Mouse (Mus musculus) brain, embryonic 14.5 days (tissue): Measurements from ENCODE around the gene Selenof.

Experiments
- CTCF ChIP-seq: fragments of 200-500 bp; IDR thresholded peaks from 2 replicates; pipeline ENCODE4 v1.5.1; 2012; ENCODE audit warnings: inconsistent platforms, mild to moderate bottlenecking, moderate library complexity, borderline replicate concordance; ENCODE audit not compliant: insufficient read depth, insufficient read length; ENCODE audit errors: extremely low read depth
- POLR2A ChIP-seq: fragments of 200-500 bp; IDR thresholded peaks from 2 replicates; pipeline ENCODE4 v1.6.1; 2012; ENCODE audit warnings: mild to moderate bottlenecking, inconsistent platforms, borderline replicate concordance; ENCODE audit not compliant: poor library complexity, insufficient read depth, insufficient read length, severe bottlenecking; ENCODE audit errors: extremely low read depth

GRCm38 (mm10) chr3:144540805-144541204 is 29.3 kb upstream of the Selenof start:
- TF ChIP-seq CTCF (no peak), POLR2A (no peak)
